Comparison of ENCODE assay signal across 15 mouse cellular contexts in genomic region chr10:83934498-83934897, GRCm38 (mm10).
DNase-seq lines count a peak whose midpoint lies in the region; ATAC-seq and TF ChIP-seq lines count a peak whose summit lies in the region.
"Had no signal": no experiment of that assay in that cellular context is flagged by ENCODE, and none has a peak within 500 bp of the region (broad histone marks: within the 10 kb centered on the region; RNA-seq: fewer than 3 reads in every experiment).

No protein-coding gene starts in this region.

- no peak for TF ChIP-seq EP300 in heart, postnatal 0 days (IDR thresholded peaks at IDR 0.05; ENCODE audit: low read depth)

- H3K27me3 ChIP-seq in heart, postnatal 0 days (ENCODE audit: control insufficient read depth, insufficient read depth, low read length): no peaks in the 10 kb centered on the region
- H3K27me3 ChIP-seq: hindbrain, embryonic 15.5 days; midbrain, embryonic 12.5 days; neural tube, embryonic 12.5 days had no signal

- WGBS in heart, postnatal 0 days: 44% methylated on average over 3 of the region's 3 CpGs

- peak; percentile 53 for TF ChIP-seq CTCF in heart, postnatal 0 days (IDR thresholded peaks at IDR 0.05; ENCODE audit: low read depth)

- H3K9ac ChIP-seq in heart, postnatal 0 days (replicated peaks; ENCODE audit: low read depth, low read length): no peak overlapping the region
- H3K9ac ChIP-seq: hindbrain, embryonic 15.5 days; liver, embryonic 12.5 days; midbrain, embryonic 12.5 days; neural tube, embryonic 12.5 days; stomach, embryonic 15.5 days had no signal

- H3K36me3 ChIP-seq in heart, postnatal 0 days (replicated peaks; ENCODE audit: control insufficient read depth, insufficient read depth, low read length): no peaks in the 10 kb centered on the region
- H3K36me3 ChIP-seq: heart, embryonic 10.5 days; hindbrain, embryonic 15.5 days; liver, embryonic 12.5 days; midbrain, embryonic 12.5 days; neural tube, embryonic 12.5 days; stomach, embryonic 15.5 days had no signal

- H3K4me2 ChIP-seq in heart, postnatal 0 days (ENCODE audit: low read depth, low read length): no peak overlapping the region
- H3K4me2 ChIP-seq: hindbrain, embryonic 15.5 days; liver, embryonic 12.5 days; midbrain, embryonic 12.5 days; neural tube, embryonic 12.5 days; stomach, embryonic 15.5 days had no signal

- peak; percentile 59 for DNase-seq in heart, postnatal 0 days (ENCODE audit: low spot score)
- no peak for DNase-seq in heart, adult 8-10 months (ENCODE audit: low spot score)
- peak; percentile 47 for DNase-seq in lung, postnatal 10 days
- DNase-seq in lung, postnatal 14 days: no peak
- DNase-seq in adrenal gland, postnatal 14 days: peak; percentile 32
- DNase-seq in kidney, postnatal 25 days: peak; percentile 58
- no peak for DNase-seq in T-cell, adult 2 months (ENCODE audit: low spot score)
- no peak for DNase-seq in right cerebral cortex, postnatal 25 days
- DNase-seq: cerebellum, adult 11 months had no signal

- ATAC-seq in heart, postnatal 0 days (ENCODE audit: insufficient read depth, low read depth): no peak
- ATAC-seq: liver, embryonic 12.5 days had no signal

- H3K4me3 ChIP-seq in heart, postnatal 0 days (ENCODE audit: low read depth, low read length): no peak overlapping the region
- H3K4me3 ChIP-seq: heart, embryonic 10.5 days; hindbrain, embryonic 15.5 days; liver, embryonic 12.5 days; midbrain, embryonic 12.5 days; neural tube, embryonic 12.5 days; stomach, embryonic 15.5 days had no signal

- no peaks in the 10 kb centered on the region for H3K9me3 ChIP-seq in heart, postnatal 0 days (replicated peaks; ENCODE audit: control insufficient read depth, low read length)
- H3K9me3 ChIP-seq: heart, embryonic 10.5 days; hindbrain, embryonic 15.5 days; liver, embryonic 12.5 days; midbrain, embryonic 12.5 days; neural tube, embryonic 12.5 days; stomach, embryonic 15.5 days had no signal

- H3K27ac ChIP-seq in heart, postnatal 0 days (ENCODE audit: low read depth): no peak overlapping the region
- H3K27ac ChIP-seq: heart, embryonic 10.5 days; hindbrain, embryonic 15.5 days; liver, embryonic 12.5 days; midbrain, embryonic 12.5 days; neural tube, embryonic 12.5 days; stomach, embryonic 15.5 days had no signal

- H3K4me1 ChIP-seq in heart, postnatal 0 days (ENCODE audit: control insufficient read depth, insufficient read depth): no peaks in the 10 kb centered on the region
- H3K4me1 ChIP-seq: hindbrain, embryonic 15.5 days; midbrain, embryonic 12.5 days had no signal

Comparison
In these comparisons a context has a peak if more than half of its experiments do, and no peak if none do; other contexts are left out.
1. DNase-seq: peak in heart, postnatal 0 days (single experiment), lung, postnatal 10 days (single experiment), adrenal gland, postnatal 14 days (single experiment) and kidney, postnatal 25 days (2 of 2); none in heart, adult 8-10 months (single experiment), lung, postnatal 14 days (single experiment), T-cell, adult 2 months (single experiment) and right cerebral cortex, postnatal 25 days (single experiment).